Mouse (Mus musculus) ES-E14 (cell line): ENCODE measurements around the gene Errfi1.

Experiments
- CHD2 ChIP-seq: IDR thresholded peaks from 2 replicates; pipeline ENCODE4 v1.6.1; 2014; ENCODE audit warnings: mild to moderate bottlenecking, low read depth, low read length, inconsistent platforms
- HCFC1 ChIP-seq: IDR thresholded peaks from 2 replicates; pipeline ENCODE4 v1.6.1; 2012; ENCODE audit warnings: low read length, inconsistent platforms, borderline replicate concordance; ENCODE audit not compliant: insufficient read depth
- MAFK ChIP-seq: IDR thresholded peaks from 2 replicates; pipeline ENCODE4 v1.6.1; 2014; ENCODE audit warnings: mild to moderate bottlenecking, low read depth, low read length, inconsistent platforms; ENCODE audit not compliant: insufficient read depth
- ZC3H11A ChIP-seq: IDR thresholded peaks from 2 replicates; pipeline ENCODE4 v1.6.1; 2012; ENCODE audit warnings: low read depth, mild to moderate bottlenecking, inconsistent platforms, low read length, borderline replicate concordance
- ZNF384 ChIP-seq: IDR thresholded peaks from 2 replicates; pipeline ENCODE4 v1.6.1; 2012; ENCODE audit warnings: low read depth, low read length, inconsistent platforms

GRCm38 (mm10) chr4:150866069-150866468, 12.3 kb downstream of the Errfi1 start:
- TF ChIP-seq HCFC1 (no peak), MAFK (no peak), ZNF384 (no peak), ZC3H11A (no peak), CHD2 (no peak)
